Mouse (Mus musculus): Measurements from ENCODE around the gene Tnni3k.

DNA sequence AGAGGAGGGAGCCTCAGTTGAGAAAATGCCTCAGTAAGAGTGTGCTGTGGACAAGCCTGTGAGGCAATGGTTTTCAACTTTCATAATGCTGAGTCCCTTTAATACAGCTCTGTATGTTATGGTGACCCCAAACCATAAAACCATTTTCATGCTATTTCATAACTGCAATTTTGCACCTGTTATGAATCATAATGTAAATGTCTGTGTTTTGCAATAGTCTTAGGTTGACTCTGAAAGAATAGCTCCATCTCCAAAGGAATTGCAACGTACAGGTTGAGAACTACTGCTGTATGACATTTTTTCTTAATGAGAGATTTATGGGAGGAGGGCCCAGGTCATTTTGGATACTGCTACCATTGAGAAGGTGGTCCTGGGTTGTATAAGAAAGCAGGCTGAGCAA is 2.0 kb downstream of the Tnni3k start:
- TF ChIP-seq GATA1 (IDR thresholded peaks at IDR 0.05; ENCODE audit: borderline replicate concordance, low read length) (no peak), FLI1 (IDR thresholded peaks at IDR 0.05; ENCODE audit: low read length) (no peak)
